Mouse (Mus musculus) T-helper 17 cell (primary cell): Measurements from ENCODE around the gene Rngtt.

Experiments
- in situ Hi-C, 2 experiments: fragments of 300-600 bp; cut with MboI, MseI; formaldehyde crosslinking; loops; 1 replicate in 1 of 2; 2 replicates in 1 of 2; pipeline ENCODE4 v1.15.1; 2025; ENCODE audit warnings: high pct_unique_total_duplicates in 2 of 2

The Rngtt gene

DNA sequence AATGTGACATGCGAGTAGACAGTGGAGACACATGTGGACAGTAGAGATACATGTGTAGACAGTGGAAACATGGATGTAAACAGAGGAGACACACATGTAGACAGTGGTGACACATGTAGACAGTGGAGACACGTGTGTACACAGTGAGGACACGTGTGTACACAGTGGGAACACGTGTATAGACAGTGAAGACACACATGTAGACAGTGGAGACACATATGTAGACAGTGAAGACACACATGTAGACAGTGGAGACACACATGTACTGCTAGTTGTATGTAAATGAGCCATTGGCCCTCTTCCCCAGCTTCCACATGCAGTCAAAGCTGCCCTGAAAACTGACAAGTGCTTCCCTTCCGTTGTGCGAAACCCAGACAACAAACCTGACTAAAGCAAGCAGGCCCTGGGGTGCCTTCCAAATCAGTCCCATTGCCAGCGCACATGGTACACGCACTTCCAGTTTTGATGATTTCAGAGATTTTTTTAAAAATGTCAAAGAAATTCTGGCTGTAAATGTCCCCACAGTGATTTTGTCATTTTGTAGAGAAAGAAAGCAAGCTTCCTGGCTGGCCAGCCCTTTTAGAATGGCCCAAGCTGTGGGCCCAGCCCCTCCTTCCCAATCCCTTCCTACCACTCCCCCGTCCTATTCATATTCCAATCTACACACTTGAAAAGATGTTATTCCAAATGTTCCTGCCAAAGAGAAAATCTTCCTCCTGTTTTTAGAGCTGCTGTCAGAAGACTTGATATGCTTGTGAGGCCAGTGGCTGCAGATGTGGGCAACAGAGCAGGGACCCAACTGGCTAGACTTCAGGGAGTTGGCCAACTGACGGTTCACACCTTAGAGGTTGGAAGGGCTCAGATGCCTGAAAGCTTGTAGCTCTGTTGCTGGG is 204.2 kb downstream of the Rngtt start:
- in situ Hi-C loops = no loop called here

GRCm38 (mm10) chr4:33520196-33520595 is 210.1 kb downstream of the Rngtt start:
- in situ Hi-C loops = no loop called here

DNA sequence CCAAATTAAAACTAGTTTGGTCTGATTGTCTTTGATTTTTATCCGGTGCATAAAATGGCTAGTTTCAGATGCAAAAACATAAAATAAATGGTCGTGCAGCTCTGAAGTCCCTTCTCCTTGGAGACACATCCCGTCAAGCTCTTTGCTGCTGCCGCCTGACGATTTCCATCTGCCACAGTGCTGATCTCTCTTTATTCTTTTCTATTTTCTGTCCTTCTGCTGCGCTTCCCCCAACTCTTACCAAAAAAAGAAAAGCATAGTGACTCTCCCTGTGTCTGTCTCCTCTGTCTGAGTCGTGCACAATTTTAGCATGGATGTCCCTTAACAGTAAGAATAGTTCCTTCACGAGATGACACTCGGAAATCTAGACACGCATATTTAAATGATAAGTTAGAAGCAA is 210.8 kb downstream of the Rngtt start:
- in situ Hi-C loops = no loop called here

- in situ Hi-C loops = no loop called here
Measured at GRCm38 (mm10) chr4:33523774-33524173, 213.7 kb downstream of the Rngtt start.

- in situ Hi-C loops = no loop called here
Measured at GRCm38 (mm10) chr4:33524481-33525141, 214.5 kb downstream of the Rngtt start.

- in situ Hi-C loops = no loop called here
Measured at GRCm38 (mm10) chr4:33525272-33525671, 215.2 kb downstream of the Rngtt start.

DNA sequence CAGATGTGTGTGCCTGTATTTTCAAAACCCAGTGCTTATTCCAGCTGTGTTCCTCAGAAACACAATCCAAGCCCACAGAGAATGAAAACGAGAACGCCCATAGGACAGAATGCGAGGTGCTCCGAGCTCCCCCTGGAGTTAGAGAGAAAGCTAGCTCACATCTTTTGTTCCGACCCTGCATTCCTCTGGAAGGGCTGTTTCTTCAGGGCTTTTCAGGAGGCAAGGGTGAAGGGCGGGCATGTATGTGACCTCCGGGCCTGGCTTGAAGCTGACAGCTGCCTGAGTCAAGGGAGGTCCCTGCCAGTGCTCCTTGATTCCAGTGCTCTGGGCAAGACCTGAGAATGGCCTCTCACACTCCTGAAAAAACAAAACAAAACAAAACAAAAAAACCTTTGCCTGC is 216.0 kb downstream of the Rngtt start:
- in situ Hi-C loops = no loop called here

- in situ Hi-C loops = no loop called here
Measured at GRCm38 (mm10) chr4:33526675-33527074, 216.6 kb downstream of the Rngtt start.

- in situ Hi-C loops = no loop called here
Measured at GRCm38 (mm10) chr4:33532596-33532995, 222.5 kb downstream of the Rngtt start.

DNA sequence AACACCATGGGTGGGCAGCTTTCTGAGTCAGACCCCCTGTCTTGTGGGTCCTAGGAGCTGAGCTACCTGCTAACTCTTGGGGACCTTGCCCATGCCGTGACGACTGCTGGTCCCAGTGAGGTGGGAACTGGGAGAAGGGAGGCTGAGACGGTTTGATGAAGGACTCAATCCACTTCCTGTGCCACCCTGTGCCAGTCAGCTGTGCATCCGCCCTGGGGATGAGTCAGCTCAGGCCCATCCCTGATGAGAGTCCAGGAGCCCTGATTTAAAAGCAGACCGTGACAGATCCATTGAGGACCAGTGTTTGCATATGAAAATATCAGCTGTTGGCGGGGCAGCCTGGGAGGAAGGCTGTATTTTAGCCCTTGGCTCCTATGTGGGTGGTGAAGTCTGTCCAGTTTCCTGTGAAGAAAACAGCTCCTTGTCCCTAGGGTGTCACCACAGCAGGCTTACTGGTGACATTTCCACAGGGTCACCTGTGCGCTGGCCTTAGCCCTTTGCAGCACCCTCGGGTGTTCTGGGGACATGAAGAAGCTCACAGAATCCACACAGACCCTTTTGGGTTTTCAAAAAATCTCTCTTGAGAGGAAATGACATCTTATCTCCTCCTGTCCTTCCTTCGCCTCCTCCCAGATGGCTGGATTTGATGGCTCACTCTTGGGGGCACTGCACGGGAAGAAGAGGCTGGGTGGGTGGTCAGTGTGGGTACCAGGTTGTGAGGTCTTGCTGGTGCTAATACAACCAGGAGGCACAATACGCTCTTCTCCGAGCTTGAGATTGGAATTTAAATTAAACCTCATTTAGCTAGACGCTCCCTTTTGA is 234.9 kb downstream of the Rngtt start:
- in situ Hi-C loops = no loop called here

DNA sequence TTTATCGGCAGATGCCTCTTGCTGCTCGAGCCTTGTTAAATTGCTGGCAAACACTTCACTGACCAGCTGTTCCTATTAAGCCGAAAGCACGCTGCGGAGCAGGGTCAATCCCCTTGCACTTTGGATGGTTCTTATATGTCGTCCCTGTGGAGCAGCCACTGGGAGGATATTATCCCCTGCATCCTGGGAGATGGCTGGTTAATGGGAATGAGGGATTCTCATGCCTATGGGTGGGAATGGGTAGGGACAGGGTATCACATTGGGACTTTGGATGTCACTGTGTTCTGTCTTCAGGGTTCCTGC is 235.4 kb downstream of the Rngtt start:
- in situ Hi-C loops = no loop called here

- in situ Hi-C loops = no loop called here
Measured at GRCm38 (mm10) chr4:33546278-33546677, 236.2 kb downstream of the Rngtt start.

DNA sequence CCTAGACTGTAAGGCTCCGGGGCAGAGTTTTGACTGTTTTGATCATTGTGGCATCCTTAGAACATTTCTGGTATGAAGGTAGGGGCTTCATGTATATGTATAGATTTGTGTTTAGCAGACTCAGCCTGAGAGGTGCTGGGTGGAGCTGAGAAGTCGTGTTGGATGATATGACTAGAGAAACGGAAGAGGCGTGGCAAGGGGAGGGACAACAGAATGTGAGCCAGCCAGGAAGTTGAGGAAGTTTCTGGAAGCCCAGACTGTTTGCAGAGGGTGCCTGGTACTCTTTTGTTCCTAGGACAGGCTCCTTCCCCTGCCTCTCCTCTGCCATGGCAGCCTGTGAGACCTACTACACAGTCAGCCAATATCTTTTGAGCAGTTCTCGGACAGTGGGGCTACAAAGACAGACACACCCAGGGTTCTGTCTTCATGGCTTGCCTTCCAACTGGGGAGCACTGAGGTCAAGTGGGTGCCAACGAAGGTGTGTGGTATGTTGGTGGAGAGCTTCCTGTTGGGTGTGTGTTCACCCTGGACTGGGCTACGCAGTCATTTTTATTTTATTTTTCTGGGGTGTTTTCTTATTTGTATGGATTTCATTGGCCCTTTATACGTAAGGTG is 237.3 kb downstream of the Rngtt start:
- in situ Hi-C loops = no loop called here

DNA sequence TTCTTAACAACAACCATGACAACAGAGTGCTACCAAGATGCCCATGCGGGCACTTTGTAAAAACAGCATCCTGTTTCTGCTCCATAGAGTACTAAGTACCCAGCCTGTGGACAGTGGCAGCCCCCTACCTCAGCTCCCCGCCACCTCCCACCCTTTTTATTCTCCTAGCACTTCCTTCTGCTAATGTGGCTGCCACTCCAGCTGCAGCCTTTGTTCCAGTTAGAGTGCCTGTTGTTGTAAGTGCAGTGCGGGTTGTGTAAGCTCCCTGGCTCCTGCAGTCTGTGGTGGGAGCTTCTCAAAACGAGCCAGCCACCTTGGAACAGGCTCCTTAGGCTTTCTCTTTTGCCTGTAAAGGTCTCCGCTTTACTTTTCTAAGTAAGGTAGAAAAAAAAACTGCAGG is 239.5 kb downstream of the Rngtt start:
- in situ Hi-C loops = loop anchor here (10.0 to 25.0 kb wide), 3 partner anchors 155 to 688 kb away; no protein-coding TSS in a partner anchor
